Mouse (Mus musculus) right cerebral cortex, postnatal 14 days (tissue): ENCODE measurements at regions not wholly inside any gene's neighbourhood (a gene's known extent, or its start where the extent isn't known, plus 50 kb on each side); places are given as distances from the start of the nearest gene placed in this dataset.

Experiments used
- DNase-seq: peaks from one replicate; pipeline ENCODE4 v3.0.0; 2022

DNA sequence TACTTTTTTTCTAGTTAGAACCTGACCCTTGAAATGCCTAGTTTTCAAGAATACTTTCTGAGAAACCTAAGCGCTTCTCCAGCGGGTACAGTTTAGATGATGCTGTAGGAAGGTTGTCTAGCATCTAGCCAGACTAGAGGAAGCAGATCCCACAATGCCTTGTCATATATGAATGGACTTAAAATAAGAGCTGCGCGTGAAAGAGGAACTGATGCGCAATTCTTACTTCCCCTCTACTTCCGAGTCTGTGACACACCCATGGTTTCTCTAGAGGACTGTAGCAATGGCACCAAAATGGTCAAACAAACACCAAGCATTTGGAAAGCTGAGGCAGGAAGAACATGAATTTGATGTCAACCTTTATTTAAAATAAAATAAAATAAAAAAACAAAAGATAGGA, 167.6 kb upstream of the Tyw5 start:
- no peak for DNase-seq

- DNase-seq: no peak
Observed at GRCm38 (mm10) chr1:57576066-57576753, 169.3 kb upstream of the Tyw5 start.

GRCm38 (mm10) chr1:57579086-57579485, 172.2 kb upstream of the Tyw5 start:
- DNase-seq: no peak

- DNase-seq: no peak
Observed at GRCm38 (mm10) chr1:57593707-57594589, 180.0 kb upstream of the Spats2l start.

DNA sequence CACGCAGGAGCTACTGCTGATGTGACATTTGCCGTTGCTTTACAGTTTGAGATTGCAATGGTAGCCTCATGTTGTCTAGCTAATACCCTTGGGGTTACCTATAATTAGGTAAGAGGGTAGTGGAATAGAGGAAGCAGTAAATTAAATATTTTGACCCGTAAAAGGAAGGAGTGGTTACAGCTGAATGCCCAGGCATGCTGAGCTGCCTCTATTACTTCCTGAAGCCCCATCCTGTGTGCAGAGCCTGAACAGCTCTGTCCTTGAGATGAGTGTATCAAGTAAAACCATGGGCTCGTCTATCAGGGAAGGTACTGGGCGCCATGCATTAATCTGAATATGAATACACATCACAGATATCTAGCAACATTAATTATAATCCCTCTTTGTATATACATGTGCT, 179.1 kb upstream of the Spats2l start:
- no peak for DNase-seq

GRCm38 (mm10) chr1:57600951-57601350, 173.0 kb upstream of the Spats2l start:
- no peak for DNase-seq

- no peak for DNase-seq
Observed at GRCm38 (mm10) chr1:57605525-57605924, 168.4 kb upstream of the Spats2l start.

DNA sequence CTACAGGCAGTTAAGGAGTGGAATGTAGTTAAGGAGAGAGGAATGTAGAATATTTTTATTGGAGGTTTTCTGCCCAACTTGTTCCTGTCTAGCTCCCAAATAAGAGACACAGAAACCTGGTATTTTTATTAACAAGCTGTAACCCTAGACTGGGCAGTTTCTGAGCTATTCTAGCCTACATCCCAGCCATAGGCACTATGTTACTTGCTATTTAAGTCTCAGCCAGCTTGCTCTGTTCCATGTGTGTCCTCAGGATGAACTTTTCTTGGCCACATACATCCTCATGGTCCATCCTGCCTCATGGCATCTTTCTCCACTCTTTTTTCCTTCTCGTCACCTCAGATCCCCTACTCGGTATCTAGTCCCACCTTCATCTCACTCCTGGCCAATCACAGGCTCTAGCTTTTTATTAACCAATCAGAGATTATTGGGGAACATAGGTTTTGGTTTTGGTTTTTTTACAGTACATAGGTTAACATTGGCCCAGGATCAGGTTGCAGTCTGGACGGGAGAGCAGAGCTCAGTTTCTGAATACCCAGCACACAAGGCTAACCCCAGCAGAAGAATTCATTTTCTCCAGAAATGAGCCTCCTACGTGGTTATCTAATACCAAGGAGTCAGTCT, 167.8 kb upstream of the Spats2l start:
- DNase-seq: no peak

DNA sequence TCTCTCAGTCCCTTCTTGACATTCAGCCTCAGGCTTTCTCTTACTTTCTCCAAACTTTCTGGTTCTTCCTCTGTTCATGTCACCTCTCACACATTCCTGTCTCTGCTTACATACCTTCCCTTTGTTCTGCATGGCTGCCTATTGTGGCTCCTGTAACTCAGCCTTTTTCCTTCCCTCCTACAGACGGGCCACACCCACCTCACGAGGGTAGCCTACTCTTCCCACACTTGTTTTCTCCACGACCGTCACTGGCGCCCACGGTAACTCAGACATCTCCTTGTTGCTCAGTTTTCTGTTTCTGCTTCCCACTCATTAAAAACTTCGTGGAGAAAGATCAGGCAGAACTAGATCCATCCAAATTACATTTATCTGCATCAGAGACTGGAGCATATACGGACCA, 166.9 kb upstream of the Spats2l start:
- peak; percentile 12 for DNase-seq

DNA sequence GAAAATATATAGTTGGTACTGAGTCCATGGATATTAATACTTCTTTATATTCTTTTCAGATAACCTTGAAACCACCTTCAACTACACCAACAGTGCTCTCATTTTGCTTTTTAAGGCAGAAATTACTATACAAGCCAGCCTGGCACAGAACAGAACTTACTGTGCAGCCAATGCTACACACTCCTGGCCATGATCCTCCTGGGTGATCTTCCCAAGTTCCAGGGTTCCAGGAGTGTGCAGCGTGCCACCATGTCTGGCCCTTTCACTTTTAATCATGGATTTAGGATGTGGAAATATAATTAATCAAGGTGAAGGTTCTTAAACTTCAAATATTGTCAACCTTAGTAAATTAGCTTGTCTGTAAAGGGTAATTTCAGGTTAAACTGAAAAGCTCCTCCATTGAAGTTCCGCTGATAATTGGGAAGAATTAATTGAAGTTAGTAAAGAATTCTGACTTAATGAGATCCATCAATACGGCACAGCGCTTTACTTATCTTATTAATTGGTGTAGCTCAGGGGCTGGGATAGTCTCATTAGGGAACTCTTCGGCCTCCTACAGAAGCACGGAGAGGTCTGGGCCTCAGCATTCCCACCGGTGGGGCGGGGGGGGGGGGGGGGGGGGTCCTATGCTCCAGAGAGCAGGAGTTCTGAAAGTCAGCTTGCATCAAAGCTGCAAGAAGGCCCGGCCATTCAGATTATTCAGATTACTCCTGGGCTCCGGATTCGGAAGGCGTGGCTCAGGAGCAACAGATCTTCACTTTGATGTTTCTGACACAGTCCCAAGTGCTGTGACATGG, 166.1 kb upstream of the Spats2l start:
- DNase-seq: no peak

- no peak for DNase-seq
Observed at GRCm38 (mm10) chr1:57608423-57608679, 165.6 kb upstream of the Spats2l start.

- DNase-seq: no peak
Observed at GRCm38 (mm10) chr1:57609307-57609706, 164.7 kb upstream of the Spats2l start.

- no peak for DNase-seq
Observed at GRCm38 (mm10) chr1:57612171-57612570, 161.8 kb upstream of the Spats2l start.

GRCm38 (mm10) chr1:57612931-57613804, 160.8 kb upstream of the Spats2l start:
- no peak for DNase-seq

DNA sequence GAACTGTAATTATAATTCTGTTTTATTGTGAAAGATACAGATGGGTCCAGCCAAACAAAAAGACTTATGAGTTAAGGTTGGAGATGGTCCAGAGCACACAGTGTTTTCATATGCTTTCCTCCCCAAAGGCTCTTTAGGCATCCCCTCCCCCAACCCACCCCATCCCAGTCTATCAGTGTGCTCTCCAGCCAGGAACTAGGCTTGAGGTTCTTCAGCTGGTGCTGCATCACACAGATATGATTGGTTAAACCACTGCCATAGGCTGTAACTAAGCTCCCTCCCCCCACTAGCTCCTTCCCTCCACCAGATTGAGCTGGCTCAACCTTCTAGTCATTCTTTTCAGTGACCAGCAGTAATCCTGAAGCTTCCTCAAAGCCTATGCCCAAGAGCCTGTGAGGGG, 158.8 kb upstream of the Spats2l start:
- no peak for DNase-seq

- DNase-seq: no peak
Observed at GRCm38 (mm10) chr1:57617316-57617715, 156.6 kb upstream of the Spats2l start.

- no peak for DNase-seq
Observed at GRCm38 (mm10) chr1:57622561-57622960, 151.4 kb upstream of the Spats2l start.

DNA sequence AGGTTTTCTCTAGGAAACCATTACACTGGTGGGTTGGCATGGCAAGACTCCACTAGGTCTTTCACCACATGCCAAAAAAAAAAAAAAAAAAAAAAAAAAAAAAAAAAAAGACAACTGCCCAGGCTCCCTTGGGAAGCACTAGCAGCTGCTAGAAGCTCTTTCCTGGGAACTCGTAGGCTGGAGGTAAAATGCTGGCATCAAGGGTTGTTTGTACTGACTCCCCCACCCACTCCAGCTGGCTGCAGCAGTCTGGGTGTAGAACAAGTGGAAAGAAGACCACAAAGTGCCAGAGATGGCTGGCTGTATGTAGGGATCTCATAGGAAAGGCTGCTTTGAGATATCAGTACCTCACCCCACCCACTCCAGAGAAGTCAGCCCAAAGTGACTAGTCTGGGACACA, 140.0 kb upstream of the Spats2l start:
- DNase-seq: peak; percentile 11

- no peak for DNase-seq
Observed at GRCm38 (mm10) chr1:57642131-57642530, 131.8 kb upstream of the Spats2l start.

GRCm38 (mm10) chr1:57643466-57644097, 130.4 kb upstream of the Spats2l start:
- no peak for DNase-seq

GRCm38 (mm10) chr1:57664962-57665361, 109.0 kb upstream of the Spats2l start:
- DNase-seq: no peak

- DNase-seq: no peak
Observed at GRCm38 (mm10) chr1:57665724-57666123, 108.2 kb upstream of the Spats2l start.
